Mouse (Mus musculus) hematopoietic multipotent progenitor cell, adult 10-12 weeks (in vitro differentiated cells): ENCODE measurements around the gene Slc16a14. TPM values are rescaled to one million over a fixed set of nuclear protein-coding genes. Genes with fewer than 3 reads are reported as not detected.

Experiments
- polyA plus RNA-seq: library from polyadenylated mRNA; stranded (reverse); fragments of >175 nt; gene quantifications from 2 replicates; pipeline ENCODE4 v1.2.3, GENCODE M21; 2012; ENCODE audit warnings: low replicate concordance

Gene Slc16a14
- polyA plus RNA-seq, result 0.04 and 0.41 TPM in 2 replicates

DNA sequence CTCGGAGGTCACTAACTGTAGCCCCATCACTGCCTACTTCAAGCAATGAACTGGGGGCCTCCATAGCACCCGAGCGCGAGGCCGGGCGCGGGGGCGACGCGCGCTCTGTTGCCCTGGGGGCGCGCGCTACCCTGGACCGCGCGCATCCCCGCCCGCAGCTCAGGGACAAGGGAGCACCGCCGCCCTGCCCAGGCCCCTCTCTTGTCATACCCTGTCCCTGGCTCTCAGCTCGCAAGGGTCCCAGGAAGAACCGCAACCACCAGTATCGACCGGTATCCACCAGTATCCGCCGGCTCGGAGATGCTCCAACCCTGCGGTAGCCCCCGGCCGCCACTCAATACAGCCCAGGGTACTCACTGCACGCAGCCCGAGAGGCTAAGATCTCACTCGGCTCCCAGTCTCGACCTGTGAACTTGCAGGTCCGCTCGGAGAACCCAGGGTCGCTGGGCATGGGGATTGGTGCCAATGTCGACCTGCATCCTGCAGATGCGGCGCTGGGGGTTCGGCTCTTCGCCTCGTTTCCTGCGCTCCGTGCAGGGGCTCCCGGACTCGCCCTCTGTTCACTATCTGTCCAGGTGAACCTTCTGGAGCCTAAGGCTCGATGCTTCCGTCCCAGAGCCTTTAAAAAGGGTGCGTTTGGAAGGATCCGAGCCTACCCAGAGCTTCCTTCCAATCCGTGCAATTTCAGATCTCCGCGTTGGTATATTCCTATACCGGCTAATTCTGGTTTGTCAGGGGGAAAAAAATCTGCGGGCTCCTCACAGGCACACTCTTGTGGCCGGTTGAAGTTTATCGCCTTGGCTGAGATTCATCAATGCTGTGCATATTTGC lies at the start of gene Slc16a14:
Gene Slc16a14 (minus strand): TSS at position 632 of the 831 bp plus-strand sequence.

Other genes starting within 250 kb of the Slc16a14 start
- gene Dner, start 238.9 kb downstream of the Slc16a14 start, polyA plus RNA-seq, result not detected in 2 replicates
- gene Fbxo36, start 95.3 kb downstream of the Slc16a14 start, polyA plus RNA-seq, result 0.13 and 0.16 TPM in 2 replicates
- gene Trip12, start 94.6 kb downstream of the Slc16a14 start, polyA plus RNA-seq, result 36.5 and 47.0 TPM in 2 replicates
- gene Gm10553, start 165.0 kb upstream of the Slc16a14 start, polyA plus RNA-seq, result not detected in 2 replicates
- gene A530032D15Rik, start 174.7 kb upstream of the Slc16a14 start, polyA plus RNA-seq, result 1.4 and 2.0 TPM in 2 replicates